Mouse (Mus musculus) stomach, postnatal 0 days (tissue): ENCODE data around the gene Olfr1220.

ENCODE experiments used
- CTCF ChIP-seq: IDR thresholded peaks from 2 replicates; pipeline ENCODE4 v1.5.1; 2016; ENCODE audit warnings: antibody characterized with exemption, low read depth, mild to moderate bottlenecking, moderate library complexity
- EP300 ChIP-seq: optimal IDR thresholded peaks from 2 replicates; pipeline ENCODE3; 2016; ENCODE audit warnings: antibody characterized with exemption

DNA sequence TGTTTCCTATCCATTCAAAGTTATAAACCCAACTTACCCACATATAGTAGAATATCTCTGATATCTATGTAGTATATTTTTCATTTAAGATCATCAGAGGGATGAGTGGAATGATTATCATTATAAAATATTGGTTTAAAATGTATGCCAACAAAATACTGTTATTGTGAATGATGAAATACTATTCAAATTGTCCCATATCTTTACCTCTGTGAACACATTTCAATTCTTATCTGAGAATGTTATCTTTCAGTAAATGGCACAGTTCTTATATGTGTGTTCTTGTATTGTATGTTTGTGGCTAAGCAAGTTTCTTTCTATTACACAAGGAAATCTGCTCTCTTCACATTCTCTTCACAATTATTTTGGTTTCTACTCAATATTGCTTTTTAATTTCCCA, 984 bp downstream of the Olfr1220 start:
- TF ChIP-seq CTCF, result no peak
- TF ChIP-seq EP300, result no peak
